Mouse (Mus musculus): Measurements from ENCODE around the gene Them5.

DNA sequence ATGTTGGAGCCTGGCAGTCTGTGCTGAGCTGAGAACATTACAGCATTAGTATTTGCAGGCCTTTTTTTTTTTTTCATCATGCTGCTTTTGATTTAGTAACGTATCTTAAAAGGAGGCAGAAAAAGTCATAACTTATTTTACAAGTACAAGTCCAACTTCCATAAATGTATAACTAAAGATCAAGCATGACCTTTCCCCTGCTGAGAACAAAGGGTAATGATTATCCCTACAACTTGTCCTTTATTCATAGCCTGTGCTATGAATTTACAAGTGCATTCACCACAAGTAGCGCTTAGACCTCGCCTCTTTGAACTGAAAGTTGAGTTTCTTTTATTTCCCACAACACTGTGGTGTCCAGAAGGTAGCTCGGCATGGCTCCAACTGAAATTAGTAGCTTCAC is 30.5 kb upstream of the Them5 start:
- TF ChIP-seq CTCF (IDR thresholded peaks at IDR 0.05; ENCODE audit: low read depth, low read length) (no peak), POLR2A (IDR thresholded peaks at IDR 0.05; ENCODE audit: extremely low read depth, insufficient read depth, low read length) (no peak)
